Mouse (Mus musculus) thymus, adult 2 months (tissue): ENCODE data around the gene Pccb. TPM values are rescaled to one million over a fixed set of nuclear protein-coding genes. Genes with fewer than 3 reads are reported as not detected.
A peak's percentile ranks its signal among the peaks of the same experiment; 100 is the strongest.

Experiments used
- DNase-seq: peaks from one replicate; pipeline ENCODE4 v3.0.0; 2021
- H3K27ac ChIP-seq: fragments of 200-500 bp; 2 replicates; pipeline ENCODE4 v1.5.1; 2012; ENCODE audit warnings: low read length, control low read depth; ENCODE audit not compliant: control insufficient read depth, insufficient read depth
- H3K27me3 ChIP-seq: fragments of 200-500 bp; 2 replicates; pipeline ENCODE4 v1.6.1; 2012; ENCODE audit warnings: mild to moderate bottlenecking, low read length, moderate library complexity, mixed read lengths; ENCODE audit not compliant: control insufficient read depth, insufficient read depth
- H3K36me3 ChIP-seq: fragments of 200-500 bp; 2 replicates; pipeline ENCODE4 v1.6.1; 2012; ENCODE audit warnings: mild to moderate bottlenecking, low read length, moderate library complexity; ENCODE audit not compliant: control insufficient read depth, insufficient read depth
- H3K4me1 ChIP-seq: fragments of 200-500 bp; replicated peaks from 2 replicates; pipeline ENCODE4 v1.6.1; 2012; ENCODE audit warnings: low read length; ENCODE audit not compliant: control insufficient read depth, insufficient read depth
- H3K4me3 ChIP-seq: fragments of 200-500 bp; 2 replicates; pipeline ENCODE4 v1.5.1; 2012; ENCODE audit warnings: mild to moderate bottlenecking, low read length, control low read depth, moderate library complexity; ENCODE audit not compliant: control insufficient read depth, insufficient read depth
- CTCF ChIP-seq: fragments of 200-500 bp; IDR thresholded peaks from 2 replicates; pipeline ENCODE4 v1.5.1; 2012; ENCODE audit warnings: mild to moderate bottlenecking, control low read depth, low read length, moderate library complexity, borderline replicate concordance; ENCODE audit not compliant: control insufficient read depth, poor library complexity, insufficient read depth; ENCODE audit errors: extremely low read depth
- POLR2A ChIP-seq: fragments of 200-500 bp; IDR thresholded peaks from 2 replicates; pipeline ENCODE4 v1.6.1; 2012; ENCODE audit warnings: mild to moderate bottlenecking, low read length, control low read depth, moderate library complexity; ENCODE audit not compliant: control insufficient read depth, poor library complexity, insufficient read depth; ENCODE audit errors: extremely low read depth
- WGBS: fragments of 180-500 bp; shearing (Covaris S2); methylation state at CpG from one replicate; pipeline ENCODE4 v1.1.7; 2018; 5-methylcytosine and 5-hydroxymethylcytosine counted together
- polyA plus RNA-seq: library from polyadenylated mRNA; depleted of rRNA; stranded (reverse); fragments of >200 nt; gene quantifications from 2 replicates; pipeline ENCODE4 v1.2.3, GENCODE M21; 2012

Pccb gene
- polyA plus RNA-seq, 1 experiment = 43.8 TPM

GRCm38 (mm10) chr9:101075694-101076093 is 41.0 kb upstream of the Pccb start:
- 2% methylated on average over 8 of the region's 8 CpGs for WGBS

GRCm38 (mm10) chr9:101075091-101075581 is 40.4 kb upstream of the Pccb start:
- DNase-seq = peak; percentile 48
- Histone ChIP-seq H3K4me3 (peak overlapping the region; percentile 64), H3K27ac (peak overlapping the region; percentile 85), H3K27me3 (no peaks in the 10 kb centered on the region), H3K4me1 (peaks cover 10% of the 10 kb centered on the region), H3K36me3 (no peaks in the 10 kb centered on the region)
- TF ChIP-seq POLR2A (no peak), CTCF (no peak)
- under 1% methylated on average over 25 of the region's 25 CpGs for whole genome bisulfite sequencing

More at GRCm38 (mm10) chr9:101075694-101076093, 41.0 kb upstream of the Pccb start:
- DNase-seq = no peak
- Histone ChIP-seq H3K36me3 (no peaks in the 10 kb centered on the region), H3K4me1 (peaks cover 10% of the 10 kb centered on the region), H3K27ac (peak overlapping the region; percentile 85; the same call in 1 of the 2 replicates), H3K27me3 (no peaks in the 10 kb centered on the region), H3K4me3 (peak overlapping the region; percentile 64)
- no peak for TF ChIP-seq CTCF
- no peak for TF ChIP-seq POLR2A

- H3K4me3 ChIP-seq = peak overlapping the region; percentile 64
- 0 out of 2 replicates have a peak, but pooled peaks have one; percentile 31 for TF ChIP-seq CTCF
- TF ChIP-seq POLR2A = no peak
- no peaks in the 10 kb centered on the region for H3K36me3 ChIP-seq
- peak; percentile 90 for DNase-seq
- peak overlapping the region; percentile 85 for H3K27ac ChIP-seq
- under 1% methylated on average over 95 of the region's 100 CpGs for WGBS
- peaks cover 8% of the 10 kb centered on the region for H3K4me1 ChIP-seq
- no peaks in the 10 kb centered on the region for H3K27me3 ChIP-seq
These were observed 39.8 kb upstream of the Pccb start for GRCm38 (mm10) chr9:101074332-101075021.

GRCm38 (mm10) chr9:101073987-101074331 is 39.3 kb upstream of the Pccb start, which contains the start of gene Msl2:
TSS of gene Msl2 (plus strand) at chr9:101074101.
- TF ChIP-seq CTCF (no peak), POLR2A (peak; percentile 54; the same call in 1 of the 2 replicates)
- H3K36me3 ChIP-seq = no peaks in the 10 kb centered on the region
- peak within 1 kb of the TSS; percentile 64 for H3K4me3 ChIP-seq
- 2% methylated on average over 38 of the region's 43 CpGs for WGBS
- H3K27me3 ChIP-seq = no peaks in the 10 kb centered on the region
- peaks cover 5% of the 10 kb centered on the region for H3K4me1 ChIP-seq
- no peak for DNase-seq
- peak within 1 kb of the TSS; percentile 87 for H3K27ac ChIP-seq

- peak overlapping the region; percentile 87 for H3K27ac ChIP-seq
- peak overlapping the region; percentile 64 for H3K4me3 ChIP-seq
These were observed 38.6 kb upstream of the Pccb start for GRCm38 (mm10) chr9:101073041-101073986.

GRCm38 (mm10) chr9:101072506-101072905 is 37.8 kb upstream of the Pccb start:
- Histone ChIP-seq H3K36me3 (no peaks in the 10 kb centered on the region), H3K27ac (no peak overlapping the region), H3K4me1 (no peaks in the 10 kb centered on the region), H3K4me3 (no peak overlapping the region), H3K27me3 (no peaks in the 10 kb centered on the region)
- TF ChIP-seq CTCF = no peak
- TF ChIP-seq POLR2A = no peak
- 40% methylated on average over 5 of the region's 5 CpGs for WGBS
- no peak for DNase-seq

More at GRCm38 (mm10) chr9:101073041-101073986, 38.6 kb upstream of the Pccb start:
- no peaks in the 10 kb centered on the region for H3K4me1 ChIP-seq
- TF ChIP-seq CTCF (peak; percentile 53; the same call in 1 of the 2 replicates), POLR2A (peak; percentile 78)
- no peaks in the 10 kb centered on the region for H3K27me3 ChIP-seq
- no peaks in the 10 kb centered on the region for H3K36me3 ChIP-seq
- WGBS = under 1% methylated on average over 63 of the region's 65 CpGs
- peak; percentile 98 for DNase-seq
